Mouse (Mus musculus) kidney, adult 8-10 months (tissue): Measurements from ENCODE around the gene Ablim1.
A peak's percentile ranks its signal among the peaks of the same experiment; 100 is the strongest.

ENCODE experiments used
- DNase-seq, 2 experiments: peaks; one replicate each; pipeline ENCODE4 v3.0.0; 2022

Gene Ablim1

DNA sequence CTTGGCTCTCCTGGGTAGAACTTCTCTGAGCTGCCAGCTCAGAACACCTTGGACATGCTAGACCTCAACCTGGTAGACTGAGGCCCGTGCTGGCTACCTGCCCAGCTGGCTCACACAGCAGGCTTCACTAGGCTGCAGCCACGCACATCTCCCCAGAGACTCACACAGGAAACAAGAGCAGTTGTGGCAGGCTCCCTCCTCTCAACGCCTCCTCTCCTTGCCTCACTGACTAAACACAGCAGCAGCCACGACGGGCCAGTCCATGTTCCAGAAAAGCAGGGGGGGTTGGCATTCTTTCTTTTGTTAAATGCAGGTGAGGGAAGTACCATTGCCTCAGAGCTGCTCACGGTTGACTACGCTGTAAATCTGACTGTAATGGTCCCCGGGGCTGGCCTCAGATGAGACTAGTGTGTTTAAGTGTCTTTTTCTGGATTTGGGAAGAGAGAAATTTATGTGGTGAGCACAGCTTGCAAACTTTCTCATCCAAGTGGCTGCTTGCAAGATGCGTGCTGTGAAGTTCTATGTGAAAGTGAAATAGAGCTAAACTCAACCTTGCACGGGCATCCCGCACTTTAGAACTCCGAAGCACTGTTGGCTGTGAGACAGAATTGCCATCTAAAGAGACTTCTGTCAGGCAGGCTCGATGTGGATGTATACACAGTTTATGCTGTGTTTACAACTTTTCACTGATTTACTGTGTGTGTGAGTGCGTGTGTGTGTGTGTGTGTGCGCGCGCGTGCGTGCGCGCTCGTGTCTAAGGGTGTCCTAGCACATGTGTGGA lies 195.7 kb downstream of the Ablim1 start:
- peak; percentile 64 to 69 for DNase-seq

DNA sequence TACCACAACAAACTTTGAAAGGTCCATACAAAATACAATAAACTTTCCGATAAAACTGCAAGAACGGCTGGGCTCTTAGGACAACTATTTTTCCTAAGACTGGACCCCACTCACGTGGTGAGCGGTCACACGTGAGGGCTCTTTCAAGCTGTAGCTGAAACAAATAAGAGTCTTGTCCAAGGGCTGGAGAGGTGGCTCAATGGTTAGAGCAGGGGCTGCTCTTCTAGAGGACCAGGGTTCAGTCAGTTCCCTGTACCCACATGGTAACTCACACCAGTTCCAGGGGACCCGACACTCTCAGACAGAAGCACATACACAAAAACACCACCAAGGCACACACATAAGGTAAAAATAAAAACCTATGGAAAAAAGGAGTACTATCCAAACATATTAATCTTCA lies 197.0 kb downstream of the Ablim1 start:
- no peak for DNase-seq

DNA sequence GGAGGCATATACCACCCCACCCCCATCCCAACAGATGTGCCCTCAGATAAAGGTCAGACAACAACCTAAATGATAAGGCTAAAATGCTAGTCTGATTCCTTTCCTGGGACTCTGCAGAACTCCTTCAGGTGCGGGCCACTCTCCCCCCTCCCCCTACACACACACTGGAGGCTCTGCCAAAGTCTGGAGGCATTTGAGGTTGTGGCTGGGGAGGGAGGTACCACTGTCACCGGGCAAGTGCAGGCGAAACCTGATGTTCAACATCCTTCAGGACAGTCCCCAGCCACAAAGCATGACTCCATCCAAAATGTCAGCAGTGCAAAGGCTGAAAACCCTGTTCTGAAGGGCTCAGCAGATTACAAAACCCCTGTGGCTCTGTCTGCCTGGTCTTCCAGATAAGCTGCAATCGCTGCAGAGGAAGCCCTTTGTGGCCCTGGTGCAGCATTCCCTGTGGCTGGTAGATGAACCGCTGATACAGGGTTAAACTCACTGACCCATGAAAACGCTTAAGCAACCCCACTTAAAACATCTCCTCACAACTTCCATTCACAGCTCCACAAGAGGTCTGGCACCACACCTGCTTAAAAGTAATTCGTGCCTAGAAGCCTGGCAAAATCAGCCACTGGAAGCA lies 197.7 kb downstream of the Ablim1 start:
- peak; percentile 58 to 72 for DNase-seq

DNA sequence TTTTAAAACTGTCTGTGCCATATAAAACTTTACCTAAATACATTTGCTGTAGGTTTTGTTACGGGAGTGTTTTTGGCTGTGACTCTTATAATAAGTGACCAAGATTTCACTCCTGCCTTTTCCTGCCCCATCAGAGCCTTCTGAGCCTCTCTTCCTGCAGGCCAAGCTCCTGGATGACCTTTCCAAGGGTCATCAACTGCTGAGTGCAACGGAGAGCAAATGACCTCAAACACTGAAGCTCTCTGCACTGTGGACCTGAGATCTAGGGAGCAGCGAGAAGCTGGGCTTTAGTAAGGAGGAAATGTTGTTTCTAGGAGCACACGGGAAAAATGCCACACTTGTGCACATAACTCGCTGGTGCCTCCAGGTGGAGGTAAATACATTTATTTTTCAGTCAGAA lies 199.0 kb downstream of the Ablim1 start:
- no peak for DNase-seq

DNA sequence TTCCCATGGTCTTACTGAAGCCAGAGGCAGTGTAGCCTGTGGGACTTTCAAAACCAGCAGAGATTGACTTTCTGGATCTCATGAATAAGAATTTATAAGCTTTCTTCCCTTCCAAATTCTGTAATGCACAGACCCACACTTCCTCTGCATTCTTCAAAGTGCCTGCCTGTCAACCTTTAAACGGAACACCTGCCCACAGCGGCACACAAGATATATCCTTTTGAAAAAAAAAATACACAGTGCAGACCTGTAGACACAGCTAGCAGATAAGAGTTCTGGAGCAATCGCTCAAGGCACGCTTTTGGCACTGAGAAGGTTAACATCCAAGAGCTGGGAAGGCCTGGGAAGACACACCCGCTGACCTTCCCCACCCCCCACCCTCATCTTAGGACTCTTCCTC lies 199.8 kb downstream of the Ablim1 start:
- DNase-seq, result no peak

DNA sequence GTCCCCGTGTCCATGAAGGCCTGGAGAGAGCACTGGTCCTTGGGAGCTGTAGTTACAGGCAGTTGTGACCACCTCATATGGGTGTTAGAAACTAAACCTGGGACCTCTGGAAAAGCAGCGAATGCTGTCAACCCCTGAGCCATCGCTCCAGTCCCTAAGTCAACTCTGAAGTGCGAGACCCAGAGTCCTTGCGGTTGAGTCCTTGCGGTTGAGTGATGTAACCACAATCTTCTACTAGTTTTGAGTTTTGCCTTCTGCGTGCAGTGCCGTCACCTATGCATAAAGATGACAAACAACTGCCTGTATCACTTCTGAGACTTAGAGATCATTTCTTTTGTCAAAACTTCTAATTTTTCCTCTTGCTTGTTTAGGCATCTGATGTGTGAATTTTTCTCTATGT lies 200.7 kb downstream of the Ablim1 start:
- DNase-seq, result no peak

DNA sequence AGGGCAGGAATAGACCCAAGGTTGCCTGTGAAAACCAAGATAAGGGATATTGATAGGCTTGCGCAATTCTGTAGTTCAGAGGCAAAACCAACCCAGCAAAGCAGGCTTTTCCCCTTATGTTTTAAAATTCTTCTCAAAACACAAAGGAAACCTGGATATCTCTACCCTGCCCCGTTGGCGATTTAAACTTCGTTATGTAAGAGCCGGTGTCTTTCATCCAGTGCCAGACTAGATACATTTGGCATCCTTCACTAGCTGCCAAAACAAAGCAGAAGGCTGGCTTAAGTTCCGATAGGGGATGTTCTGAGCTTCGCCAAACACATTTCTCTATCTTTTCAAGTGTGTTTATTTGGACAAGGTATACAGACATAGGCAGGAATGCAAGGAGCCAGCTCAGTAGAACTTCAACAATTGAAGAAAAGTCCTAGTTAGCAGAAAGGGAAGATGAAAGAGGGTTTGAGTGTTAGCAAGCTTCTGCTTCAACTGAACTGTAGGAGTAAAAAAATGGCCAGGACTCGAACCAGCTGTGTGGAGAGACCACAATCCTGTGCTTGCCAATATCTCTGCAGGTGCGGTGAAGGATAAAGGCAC lies 201.8 kb downstream of the Ablim1 start:
- no peak for DNase-seq

DNA sequence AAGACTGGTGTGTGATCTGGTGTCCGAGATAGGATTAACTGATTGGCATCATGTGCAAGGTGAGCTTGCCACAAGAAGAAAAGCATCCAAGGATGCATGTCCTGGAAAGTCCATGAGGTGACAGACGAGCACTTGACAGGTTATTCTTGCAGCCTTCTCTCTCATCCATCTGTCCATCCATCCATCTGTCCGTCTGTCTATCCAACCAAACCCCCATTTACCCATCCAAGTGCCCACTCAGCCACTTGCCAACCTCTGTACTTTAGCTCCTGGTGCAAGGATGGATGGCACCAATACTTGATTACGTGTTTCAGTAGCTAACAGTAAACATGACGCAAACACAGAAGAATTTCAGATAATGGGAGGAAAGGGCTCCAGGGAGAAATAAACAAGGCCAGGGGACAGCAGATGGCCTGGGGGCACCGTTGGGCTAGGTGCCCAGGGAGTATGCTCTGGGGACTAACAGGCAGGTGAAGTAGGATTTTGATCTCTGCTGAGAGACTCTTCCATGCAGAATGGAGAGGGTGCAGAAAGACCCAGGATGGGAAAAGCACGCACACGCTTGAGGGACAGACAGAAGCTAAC lies 202.4 kb downstream of the Ablim1 start:
- no peak for DNase-seq

DNA sequence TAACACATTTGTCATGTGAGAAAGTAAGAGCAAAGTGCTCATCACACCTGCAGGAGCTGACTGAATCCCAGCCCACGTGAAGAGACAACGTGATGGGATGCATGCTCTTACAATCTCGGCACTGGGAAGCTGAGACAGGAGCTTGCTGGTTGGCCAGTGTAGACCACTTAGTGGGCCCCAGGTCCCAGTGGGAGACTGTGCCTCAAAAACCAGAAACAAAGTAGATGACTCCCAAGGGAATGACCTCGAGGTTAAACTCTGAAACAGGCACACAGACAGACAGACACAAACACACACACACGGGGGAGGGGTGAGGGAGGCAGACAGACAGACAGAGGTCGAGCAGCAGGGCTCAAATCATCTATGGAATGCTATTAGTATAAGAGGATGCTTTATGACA lies 203.4 kb downstream of the Ablim1 start:
- no peak for DNase-seq

DNA sequence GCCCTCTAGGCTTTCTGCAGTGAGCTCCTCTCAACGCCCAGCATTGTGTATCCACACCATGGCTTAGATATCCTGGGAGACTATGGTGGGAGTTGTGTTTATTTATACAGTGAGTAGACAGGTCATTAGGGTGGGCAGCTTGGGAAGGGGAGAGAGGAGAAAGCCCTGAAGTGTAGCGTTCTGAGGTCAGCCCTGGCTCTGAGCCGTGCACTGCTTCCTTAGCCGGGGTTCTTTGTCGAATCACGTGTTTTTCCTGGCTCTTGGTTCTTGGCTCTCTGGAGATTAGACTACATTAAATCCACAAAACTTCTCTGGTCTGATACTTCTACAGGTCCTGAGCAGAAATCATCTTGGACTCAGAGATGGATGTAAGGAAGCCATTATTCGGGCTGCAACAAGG lies 205.1 kb downstream of the Ablim1 start:
- no peak for DNase-seq

DNA sequence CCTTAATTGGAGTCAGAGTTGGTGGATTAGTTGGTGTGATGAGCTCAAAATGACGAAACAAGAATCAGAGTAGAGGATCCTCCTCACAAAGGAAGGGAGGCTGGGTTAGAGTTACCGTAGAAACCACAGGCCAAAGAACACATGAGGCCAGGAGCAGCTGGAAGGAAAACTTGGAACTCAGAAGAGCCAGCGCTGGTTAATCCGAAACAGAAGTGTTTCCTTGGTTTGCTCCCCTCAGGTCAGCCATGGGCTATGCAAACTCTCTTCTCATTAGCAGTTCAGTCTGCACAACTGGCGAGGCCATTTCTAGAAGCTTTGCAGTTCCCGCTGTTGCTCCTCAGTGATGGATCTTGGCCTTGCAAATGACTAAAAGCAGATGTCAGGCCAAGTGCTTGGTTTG lies 208.2 kb downstream of the Ablim1 start:
- peak in 1 of 2 experiments; percentile 41 for DNase-seq

DNA sequence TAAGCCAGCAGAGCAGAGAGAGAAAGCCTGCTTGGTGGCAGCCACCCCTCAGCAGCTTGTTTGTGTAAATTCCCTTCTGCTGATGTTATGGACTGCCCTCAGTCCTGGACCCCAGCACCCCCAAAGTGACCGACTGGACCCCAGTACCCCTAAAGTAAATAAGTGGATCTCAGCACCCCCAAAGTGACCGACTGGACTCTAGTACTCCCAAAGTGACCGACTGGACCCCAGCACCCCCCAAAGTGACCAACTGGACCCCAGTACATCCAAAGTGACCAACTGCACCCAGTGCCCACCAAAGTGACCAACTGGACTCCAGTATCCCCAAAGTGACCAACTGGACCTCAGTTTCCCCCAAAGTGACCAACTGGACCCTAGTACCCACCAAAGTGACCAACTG lies 208.7 kb downstream of the Ablim1 start:
- no peak for DNase-seq

DNA sequence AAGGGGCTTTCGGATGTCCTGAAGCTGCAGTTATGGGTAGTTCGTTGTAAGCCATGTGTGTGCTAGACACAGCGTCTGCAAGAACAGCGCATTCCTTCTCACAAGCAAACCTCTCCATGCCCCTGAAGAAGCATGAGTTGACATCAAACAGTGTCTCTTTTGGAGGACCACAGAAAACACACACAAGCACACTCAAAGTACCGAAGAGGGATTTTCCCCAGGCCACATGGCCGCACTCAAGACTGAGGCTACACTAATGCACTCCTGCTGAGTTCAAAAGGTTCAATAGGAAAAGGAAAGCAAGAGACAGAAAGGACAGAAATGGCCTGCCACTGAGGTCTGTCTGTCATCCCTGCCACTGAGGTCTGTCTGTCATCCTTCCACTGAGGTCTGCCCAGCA lies 209.6 kb downstream of the Ablim1 start:
- no peak for DNase-seq

DNA sequence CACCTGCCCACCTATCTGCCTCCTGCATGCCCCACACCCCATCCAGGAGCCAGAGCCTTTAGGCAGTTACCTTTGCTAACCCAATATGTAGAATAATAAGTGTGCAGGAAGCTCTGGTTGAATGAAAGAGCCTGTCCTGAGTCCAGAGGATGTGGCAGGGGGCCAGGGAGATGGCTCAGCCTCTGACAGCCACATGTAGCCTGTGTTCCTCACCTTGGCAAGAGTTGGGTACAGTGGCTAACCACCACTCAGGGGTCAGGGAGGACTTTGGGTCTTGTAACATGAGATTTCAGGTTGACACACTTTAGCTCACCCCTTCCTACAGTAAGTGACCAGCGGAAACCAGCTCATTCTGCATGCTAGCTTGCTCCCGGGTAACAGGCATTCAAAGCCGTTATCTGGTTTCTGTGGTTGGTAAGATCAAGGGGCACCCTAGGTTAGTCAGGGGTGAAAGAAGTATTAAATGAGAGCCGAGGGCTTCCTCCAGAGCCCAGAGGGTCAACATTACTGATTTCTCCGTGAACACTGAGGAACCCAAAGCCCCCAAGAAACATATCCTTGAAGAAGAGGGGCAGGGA lies 210.5 kb downstream of the Ablim1 start:
- DNase-seq, result no peak

DNA sequence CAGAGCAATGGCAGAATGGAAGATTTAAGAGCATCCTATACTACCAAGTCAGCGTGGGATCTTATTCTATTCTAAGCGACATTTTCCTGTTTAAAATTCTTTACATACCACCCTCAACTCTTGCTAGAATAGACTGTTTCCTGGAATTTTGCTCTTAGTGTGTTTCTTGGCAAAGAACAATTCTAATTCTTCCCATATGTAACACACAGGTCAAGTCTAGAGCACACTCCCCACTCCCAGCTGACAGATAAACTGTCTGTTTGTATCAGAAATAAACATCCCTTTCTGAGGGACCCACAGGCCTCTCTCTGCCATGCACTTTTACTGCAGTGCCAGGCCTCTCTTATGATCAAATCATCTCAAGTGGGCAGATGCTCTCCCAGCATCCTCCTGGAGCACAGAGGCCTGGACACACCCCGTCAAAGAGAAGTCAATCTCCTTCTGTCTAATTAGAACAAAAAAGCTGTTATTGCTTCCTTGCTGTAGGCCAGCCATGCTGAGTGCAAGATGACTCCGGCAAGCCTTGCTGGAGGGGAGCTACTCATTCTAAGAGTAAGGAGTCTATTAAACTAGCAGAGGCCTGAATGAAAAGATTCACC lies 211.3 kb downstream of the Ablim1 start:
- no peak for DNase-seq

DNA sequence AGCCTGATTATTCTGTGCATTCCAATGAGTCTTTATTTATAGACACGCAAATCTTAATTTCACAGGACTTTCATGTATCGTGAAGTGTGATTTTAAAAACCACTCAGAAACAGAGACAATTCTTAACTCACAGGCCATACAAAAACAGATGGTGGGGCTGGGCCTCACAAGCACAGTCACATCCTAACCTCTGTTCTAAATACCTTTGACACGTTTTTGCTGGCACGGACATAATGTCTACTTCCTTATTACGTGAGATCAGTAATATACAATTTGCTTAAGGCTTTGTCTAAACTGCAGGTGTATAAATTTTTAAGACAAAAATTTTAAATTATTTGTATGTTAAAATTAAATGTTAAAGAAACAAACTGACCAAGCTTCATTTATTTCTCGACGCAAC lies 212.7 kb downstream of the Ablim1 start:
- DNase-seq, result no peak

DNA sequence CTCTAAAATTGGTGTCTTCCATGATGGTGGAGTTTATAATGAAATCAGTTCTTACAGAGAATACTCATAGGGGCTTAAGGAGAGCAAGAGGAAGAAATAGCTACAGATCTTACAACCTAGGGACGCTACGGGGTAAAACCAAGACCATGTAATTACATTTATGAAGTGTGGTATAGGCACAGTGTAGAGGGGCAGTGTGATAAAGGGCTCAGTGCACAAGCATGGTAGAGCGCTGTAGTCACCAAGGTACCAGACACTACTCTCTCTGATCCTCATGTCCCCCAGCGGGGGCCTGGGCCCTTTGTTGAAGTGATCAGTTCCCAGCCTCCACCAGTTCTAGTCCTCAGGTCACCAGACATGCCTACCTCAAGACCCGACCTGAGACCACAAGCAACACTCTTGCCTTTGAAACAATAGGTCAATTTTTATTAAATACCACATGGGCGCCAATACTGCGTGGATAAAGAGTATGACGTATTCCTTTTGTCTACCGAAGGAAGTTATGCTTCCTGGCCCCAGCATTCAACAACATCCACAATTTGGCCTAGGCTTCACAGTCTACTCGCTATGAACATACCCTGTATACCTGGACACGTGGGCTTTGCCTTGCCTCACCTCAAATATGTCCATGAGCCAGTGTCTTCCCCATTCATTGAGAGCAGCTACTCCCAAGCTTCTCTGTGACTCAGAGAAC lies 213.8 kb downstream of the Ablim1 start:
- DNase-seq, result no peak

DNA sequence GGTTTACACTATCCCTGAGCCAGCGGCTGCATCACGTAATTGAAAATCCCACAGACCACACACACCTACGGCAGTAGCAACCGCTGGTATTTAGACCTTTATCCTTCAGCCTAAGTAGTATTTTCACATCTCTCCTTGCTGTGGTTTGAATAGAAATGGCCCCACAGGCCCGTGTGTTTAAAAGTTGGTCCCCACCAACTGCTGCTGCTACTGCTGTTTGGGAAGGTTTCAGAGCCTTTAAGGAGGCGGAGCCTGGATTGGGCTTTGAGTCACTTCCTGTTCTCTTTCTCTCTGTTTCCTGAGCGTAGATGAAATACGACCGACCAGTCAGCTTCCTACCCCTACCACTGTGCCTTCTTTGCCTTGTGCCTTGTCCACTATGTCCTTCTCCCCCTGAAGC lies 214.7 kb downstream of the Ablim1 start:
- DNase-seq, result no peak

DNA sequence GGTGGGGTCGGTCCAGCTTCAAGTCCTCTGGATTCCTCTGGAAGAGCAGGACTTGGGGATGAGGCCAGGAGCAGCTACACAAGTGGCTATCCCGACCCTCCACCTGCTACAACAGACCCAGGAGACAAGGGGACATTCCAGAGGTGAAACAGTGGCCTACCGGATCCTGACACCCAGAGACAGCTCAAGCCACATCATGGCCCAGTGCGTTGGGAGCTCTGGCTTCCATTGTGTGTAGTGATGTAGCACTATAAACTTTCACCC lies 215.7 kb downstream of the Ablim1 start:
- no peak for DNase-seq

DNA sequence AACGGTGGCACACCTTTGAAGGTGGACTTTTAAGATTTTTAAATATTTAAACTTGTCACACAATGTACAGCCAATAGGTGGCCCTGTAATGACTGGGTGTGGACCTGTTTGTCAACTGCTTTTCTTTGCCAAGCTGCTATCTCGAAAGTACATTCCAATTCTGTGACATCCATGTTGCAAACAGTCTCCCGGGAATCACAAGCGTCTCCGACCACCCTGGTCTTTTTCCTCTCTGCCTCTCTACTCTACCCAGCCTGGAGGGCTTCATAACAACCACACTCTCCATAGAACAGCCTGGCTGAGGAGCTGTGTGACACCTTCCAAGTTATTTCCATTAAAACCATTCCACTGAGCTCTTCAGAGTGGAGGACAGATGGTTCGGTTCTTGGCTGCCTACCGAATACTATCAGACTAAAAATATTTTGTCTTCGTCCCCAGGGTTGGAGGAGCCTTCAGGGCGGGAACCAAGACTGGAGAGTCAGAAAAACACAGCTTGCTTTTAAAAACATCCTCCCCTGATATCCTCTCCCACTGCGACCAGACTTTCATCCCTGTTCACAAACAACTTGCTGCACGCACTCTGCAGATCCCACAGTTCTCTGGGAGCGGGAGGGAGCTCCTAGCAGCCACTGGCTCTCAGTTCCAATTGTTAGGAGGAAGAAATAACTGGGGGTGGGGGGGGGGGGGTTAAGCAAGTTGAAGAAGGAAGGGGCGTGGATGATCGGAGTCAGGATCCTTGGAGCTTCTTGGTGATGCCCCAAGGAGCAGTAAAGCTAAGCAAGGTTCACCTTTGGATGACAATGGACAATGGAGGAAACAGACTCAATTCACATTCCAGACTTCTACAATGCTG lies 216.3 kb downstream of the Ablim1 start:
- DNase-seq, result peak in 1 of 2 experiments; percentile 30

DNA sequence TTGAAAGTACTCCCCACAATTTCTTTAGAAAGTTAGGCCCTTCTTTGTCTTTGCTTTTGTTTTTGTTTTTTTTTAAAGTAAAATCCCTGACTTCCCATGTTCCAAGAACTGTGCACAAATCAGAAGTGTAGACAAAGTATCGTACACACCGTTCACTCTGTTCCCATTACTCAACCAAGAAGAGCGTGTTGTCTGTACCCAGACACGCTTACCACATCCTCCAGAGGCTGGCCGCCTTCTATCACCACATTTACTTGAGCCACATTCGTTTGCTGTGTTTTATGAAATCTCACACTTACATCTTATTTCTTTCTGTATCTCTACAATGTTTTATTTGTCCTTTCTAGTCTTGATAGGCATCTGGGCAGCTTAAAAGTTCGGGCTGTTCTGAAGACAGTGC lies 219.4 kb downstream of the Ablim1 start:
- DNase-seq, result no peak

DNA sequence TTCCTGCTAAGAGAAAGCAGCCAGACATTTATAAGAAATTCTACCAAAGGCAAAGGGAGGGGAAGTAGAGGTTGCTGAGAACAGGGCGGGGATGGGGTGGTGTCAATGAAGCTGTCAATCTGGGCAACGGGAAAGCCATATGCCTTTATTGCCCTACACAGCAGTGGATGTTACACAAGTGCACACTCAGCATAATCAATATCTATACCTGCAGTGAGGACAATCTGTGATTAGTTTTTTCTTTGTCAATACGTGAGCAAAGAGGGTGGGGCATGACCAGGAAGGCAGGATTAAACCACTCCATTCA lies 221.1 kb downstream of the Ablim1 start:
- no peak for DNase-seq
